Mouse (Mus musculus): ENCODE data around the gene Hnrnpl. TPM values are rescaled to one million over a fixed set of nuclear protein-coding genes. Genes with fewer than 3 reads are reported as not detected.

Gene Hnrnpl
- 100 to 1,000 TPM; 572 to 576 TPM for total RNA-seq (2021)

DNA sequence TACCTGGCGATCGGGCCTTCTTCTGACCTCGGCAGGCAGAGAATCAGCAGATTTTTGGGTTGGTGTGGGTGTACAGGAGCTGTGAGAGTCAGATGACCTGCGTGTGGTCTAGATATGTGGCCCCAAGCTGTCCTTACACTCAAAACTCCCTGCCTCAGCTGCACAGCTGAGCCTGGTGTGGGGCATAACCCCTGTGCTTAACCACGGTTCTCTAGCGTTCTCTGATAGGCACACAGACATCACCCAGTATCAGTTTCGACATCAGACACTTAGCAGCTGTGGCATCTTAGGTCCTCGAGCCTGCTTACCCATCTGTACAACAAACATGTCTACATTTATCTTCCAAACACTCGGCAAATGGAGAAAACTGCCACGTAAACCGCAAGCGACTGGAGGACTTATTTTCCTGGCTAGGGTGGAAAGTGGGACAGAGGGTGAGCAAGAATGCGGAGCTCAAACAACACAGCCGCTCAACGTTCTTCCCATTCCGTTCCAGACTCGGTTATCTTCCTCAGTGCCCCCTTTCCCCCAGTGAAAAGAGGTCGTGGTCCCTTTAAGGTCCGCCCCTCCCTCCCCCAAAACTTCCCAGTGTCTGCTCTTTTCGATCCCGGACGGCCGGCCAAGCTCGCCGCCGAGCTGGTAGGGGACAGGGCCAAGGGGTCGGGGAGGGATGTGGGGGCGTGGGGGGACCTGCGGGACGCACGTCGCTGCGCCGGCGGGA lies at the start of gene Hnrnpl:
Gene Hnrnpl, plus strand, starts transcription at position 321 of the 721 bp plus-strand sequence.
- DNase-seq, result no peak
- intact Hi-C loops (cut with DNase I), result no loop called here

GRCm38 (mm10) chr7:28758623-28759022 lies 49.7 kb upstream of the Hnrnpl start:
- intact Hi-C loops (cut with DNase I), result no loop called here
- DNase-seq, result no peak

GRCm38 (mm10) chr7:28761907-28762306 lies 46.4 kb upstream of the Hnrnpl start:
- no peak for DNase-seq
- intact Hi-C loops (cut with DNase I), result no loop called here

DNA sequence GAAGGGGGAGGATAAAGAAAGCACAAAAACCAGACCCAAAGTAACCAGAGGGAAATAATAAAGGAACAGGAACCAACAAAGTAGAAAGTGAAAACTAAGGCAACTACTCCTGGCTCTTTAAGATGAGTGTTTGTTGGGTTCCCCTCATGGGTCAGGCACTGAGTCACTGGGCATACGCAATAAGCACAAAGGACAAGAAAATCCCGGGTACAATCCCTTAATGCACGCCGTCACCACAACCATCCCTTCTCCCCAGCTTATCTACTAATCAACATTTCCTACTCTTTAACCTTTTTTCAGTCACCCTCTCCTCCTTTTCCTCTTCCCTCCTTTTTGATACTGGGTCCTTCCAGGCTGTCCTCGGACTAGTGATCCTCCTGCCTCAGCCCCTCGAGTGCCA lies 43.1 kb upstream of the Hnrnpl start:
- no peak for DNase-seq
- intact Hi-C loops (cut with DNase I), result no loop called here

GRCm38 (mm10) chr7:28766173-28766879 lies 42.0 kb upstream of the Hnrnpl start, which contains the start of gene Sirt2:
Gene Sirt2 (plus strand): TSS chr7:28766735.
- peak; percentile 97 for DNase-seq
- intact Hi-C loops (cut with DNase I), result no loop called here

DNA sequence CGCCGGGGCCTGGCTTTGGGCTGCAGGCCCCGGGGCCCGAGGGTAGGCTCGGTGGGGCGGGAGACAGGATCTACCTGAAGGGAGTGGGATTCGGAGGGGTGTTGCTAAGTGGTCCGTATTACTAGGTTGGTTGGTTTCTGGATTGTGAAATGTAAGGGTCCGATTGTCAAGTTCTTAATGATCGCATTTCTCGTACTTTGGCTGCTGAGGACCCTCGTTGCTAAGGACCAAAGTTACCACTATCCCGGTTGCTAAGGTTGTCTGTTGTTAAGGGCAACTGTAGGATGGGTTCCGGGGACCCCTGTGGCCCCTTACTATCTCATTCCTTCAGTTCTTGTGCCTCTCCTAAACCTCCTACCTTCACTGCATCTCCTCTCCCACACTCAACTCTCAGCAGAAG lies 41.4 kb upstream of the Hnrnpl start:
- no peak for DNase-seq
- intact Hi-C loops (cut with DNase I), result no loop called here

GRCm38 (mm10) chr7:28767462-28767965 lies 40.8 kb upstream of the Hnrnpl start, which contains the start of gene Nfkbib:
Gene Nfkbib (minus strand): TSS chr7:28767512.
- DNase-seq, result no peak
- intact Hi-C loops (cut with DNase I), result no loop called here

GRCm38 (mm10) chr7:28769414-28769958 lies 38.9 kb upstream of the Hnrnpl start:
- DNase-seq, result no peak
- intact Hi-C loops (cut with DNase I), result no loop called here

DNA sequence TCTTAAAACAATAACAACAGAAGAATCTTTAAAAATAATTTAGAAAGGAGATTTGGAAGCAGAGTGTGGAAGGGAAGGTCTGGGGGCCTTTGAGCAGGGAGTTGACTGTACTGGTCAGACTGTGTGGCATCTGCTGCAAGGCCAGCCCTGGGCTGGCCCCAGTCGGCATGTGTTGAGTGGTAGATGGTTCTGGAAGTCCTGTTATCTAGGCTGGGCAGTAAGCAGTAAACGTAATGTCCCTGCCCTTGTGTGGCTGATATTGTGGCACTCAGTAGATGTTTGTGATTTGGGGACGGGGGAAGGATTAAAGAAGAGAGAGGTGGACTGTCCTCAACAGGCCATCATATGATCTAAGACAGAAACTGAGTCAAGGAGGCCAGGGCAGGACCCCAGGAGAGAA lies 38.0 kb upstream of the Hnrnpl start:
- no peak for DNase-seq
- intact Hi-C loops (cut with DNase I), result no loop called here

- peak; percentile 44 for DNase-seq
- intact Hi-C loops (cut with DNase I), result no loop called here
These were observed 36.5 kb upstream of the Hnrnpl start for GRCm38 (mm10) chr7:28771867-28772266.

DNA sequence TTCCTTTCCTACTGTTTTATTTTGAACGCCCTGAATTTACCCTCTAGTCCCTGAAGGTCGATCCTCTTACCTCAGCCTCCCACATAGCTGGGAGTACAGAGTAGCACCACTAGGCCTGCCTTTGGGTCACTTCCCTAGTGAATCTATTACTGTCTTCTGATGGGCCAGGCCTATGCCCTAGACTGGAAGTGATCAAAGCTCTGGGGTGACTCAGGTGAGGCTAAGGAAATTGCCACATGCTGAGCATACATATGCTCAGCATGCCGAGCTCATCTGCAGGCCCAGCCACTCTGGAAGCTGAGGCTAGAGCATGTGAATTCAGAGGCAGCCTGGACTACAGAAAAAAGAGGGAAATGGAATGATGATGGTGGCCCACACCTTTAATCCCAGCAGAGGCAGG lies 35.2 kb upstream of the Hnrnpl start:
- DNase-seq, result no peak
- intact Hi-C loops (cut with DNase I), result no loop called here

- peak; percentile 65 for DNase-seq
- intact Hi-C loops (cut with DNase I), result no loop called here
These were observed 34.2 kb upstream of the Hnrnpl start for GRCm38 (mm10) chr7:28774164-28774563.

DNA sequence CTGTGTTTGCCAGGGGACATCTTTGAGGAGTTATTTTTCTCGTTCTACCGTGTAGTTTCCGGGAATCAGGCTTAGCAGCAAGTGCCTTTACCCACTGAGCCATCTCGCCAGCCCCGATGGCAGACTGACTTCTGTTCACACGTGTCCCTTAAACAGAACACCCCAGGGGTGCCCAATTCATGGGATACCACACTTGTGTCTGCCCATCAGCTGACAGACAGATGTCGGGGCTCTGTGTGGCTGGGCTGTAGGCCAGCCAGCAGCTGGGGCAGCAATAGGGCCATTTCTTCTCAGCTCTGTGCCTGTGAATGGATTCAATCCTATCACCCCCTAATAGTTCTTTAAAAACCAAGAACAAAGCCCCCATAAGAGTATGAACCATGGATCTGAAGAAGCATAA lies 33.2 kb upstream of the Hnrnpl start:
- peak; percentile 71 for DNase-seq
- intact Hi-C loops (cut with DNase I), result no loop called here

DNA sequence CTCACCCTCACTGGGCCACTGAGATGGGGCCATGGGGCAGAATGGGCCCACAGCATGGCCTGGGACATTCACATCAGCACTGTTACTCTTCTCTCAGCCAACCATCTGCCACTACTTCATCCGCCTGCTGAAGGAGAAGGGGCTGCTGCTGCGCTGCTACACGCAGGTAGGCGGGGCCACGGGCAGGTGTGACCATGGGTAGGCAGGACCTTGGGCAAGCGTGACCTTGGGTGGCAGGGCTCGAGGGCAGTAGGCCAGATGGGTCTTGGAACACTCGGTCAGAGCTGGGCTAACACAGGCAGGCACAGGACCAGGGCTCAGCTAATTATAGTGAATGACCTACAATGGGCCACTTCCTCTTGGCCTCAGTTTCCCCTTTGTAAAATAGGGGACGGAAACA lies 29.5 kb upstream of the Hnrnpl start:
- DNase-seq, result no peak
- intact Hi-C loops (cut with DNase I), result no loop called here

- peak; percentile 93 for DNase-seq
- intact Hi-C loops (cut with DNase I), result loop anchor here (5.0 to 10.0 kb wide), 2 partner anchors 55 to 257 kb away; no protein-coding TSS in a partner anchor
These were observed 28.2 kb upstream of the Hnrnpl start for GRCm38 (mm10) chr7:28780067-28780658.

DNA sequence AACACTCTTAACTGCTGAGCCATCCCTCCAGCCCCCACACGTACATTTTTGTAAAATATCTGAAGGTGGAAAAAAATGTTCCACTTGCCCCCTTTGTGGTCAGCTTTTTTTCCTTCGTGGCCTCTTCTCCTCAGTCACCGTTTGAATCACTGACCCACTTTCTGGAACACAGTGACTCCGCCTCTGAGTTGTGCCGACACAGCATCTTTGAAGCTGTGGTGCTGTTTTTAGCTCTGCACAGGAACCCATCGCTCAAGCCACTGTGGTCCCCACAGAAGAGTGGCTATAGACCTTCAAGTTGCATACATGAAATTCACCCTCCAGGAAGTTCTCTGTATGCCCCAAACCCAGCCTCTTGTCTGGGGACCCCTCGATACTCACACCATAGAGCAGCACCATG lies 27.5 kb upstream of the Hnrnpl start:
- DNase-seq, result no peak
- intact Hi-C loops (cut with DNase I), result loop anchor here (5.0 to 10.0 kb wide), 2 partner anchors 56 to 256 kb away; no protein-coding TSS in a partner anchor

DNA sequence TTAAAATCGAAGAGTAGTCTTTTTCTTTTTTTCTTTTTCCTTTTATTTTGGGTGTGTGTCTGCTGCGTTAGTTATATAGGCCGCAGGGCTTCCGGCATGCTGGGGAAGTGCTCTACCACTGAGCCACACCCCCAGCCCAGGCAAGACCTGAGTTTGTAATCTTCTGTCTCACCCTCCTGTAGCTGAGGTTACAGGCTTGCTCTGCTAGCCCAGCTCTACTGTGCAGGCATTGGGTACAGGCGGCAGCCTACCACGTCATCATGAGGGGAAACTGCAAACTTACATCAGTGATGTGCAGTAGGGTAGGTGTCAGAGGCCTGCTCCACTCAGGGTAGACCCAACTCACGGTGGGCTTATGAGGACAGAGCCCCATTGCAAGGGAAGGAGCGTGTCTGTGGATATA lies 27.1 kb upstream of the Hnrnpl start:
- no peak for DNase-seq
- intact Hi-C loops (cut with DNase I), result loop anchor here (5.0 to 10.0 kb wide), 2 partner anchors 56 to 256 kb away; no protein-coding TSS in a partner anchor

DNA sequence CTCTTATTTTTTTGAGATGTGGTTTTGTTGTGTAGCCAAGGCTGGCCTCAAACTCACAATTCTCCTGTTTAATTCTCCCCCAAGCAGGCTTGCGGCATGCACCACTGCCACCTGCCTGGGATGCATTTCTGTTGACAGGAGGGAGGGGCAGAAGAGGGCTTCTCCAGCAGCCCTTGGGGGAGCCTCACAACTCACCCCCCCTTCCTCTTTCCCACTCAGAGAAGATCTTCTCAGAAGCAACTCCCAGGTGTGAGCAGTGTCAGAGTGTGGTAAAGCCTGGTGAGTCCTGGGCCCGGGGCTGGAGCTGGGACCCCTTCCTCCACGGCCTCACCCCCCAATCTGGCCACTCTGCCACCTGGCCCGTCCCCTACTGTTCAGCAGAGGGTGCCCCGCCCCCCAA lies 23.2 kb upstream of the Hnrnpl start:
- intact Hi-C loops (cut with DNase I), result loop anchor here (10.0 kb wide), 1 partner anchor 60 kb away; no protein-coding TSS in a partner anchor
- no peak for DNase-seq

DNA sequence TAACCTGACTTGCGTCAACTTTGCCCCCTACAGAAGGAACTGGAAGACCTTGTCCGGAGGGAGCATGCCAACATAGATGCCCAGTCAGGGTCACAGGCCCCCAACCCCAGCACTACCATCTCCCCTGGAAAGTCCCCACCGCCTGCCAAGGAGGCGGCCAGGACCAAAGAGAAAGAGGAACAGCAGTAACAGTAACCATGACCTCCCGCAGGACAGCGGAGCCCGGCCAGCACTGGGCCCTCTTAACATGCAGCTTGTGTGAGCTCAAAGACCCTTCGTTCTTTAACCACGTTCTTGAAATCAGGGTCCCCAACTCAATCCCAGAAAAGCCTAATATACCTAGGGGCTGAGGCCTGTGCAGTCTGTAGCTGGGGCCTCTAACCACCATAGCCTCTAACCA lies 20.5 kb upstream of the Hnrnpl start:
- intact Hi-C loops (cut with DNase I), result loop anchor here (10.0 kb wide), 1 partner anchor 63 kb away; no protein-coding TSS in a partner anchor
- no peak for DNase-seq

GRCm38 (mm10) chr7:28788307-28789195 lies 19.8 kb upstream of the Hnrnpl start, which contains the start of gene Rinl:
Gene Rinl (plus strand): TSS chr7:28788969.
- DNase-seq, result no peak
- intact Hi-C loops (cut with DNase I), result loop anchor here (10.0 kb wide), 1 partner anchor 64 kb away; no protein-coding TSS in a partner anchor

Measured in left cerebral cortex, postnatal 4 days (tissue).